Mouse (Mus musculus): Measurements from ENCODE around the gene A930004D18Rik. TPM values are rescaled to one million over a fixed set of nuclear protein-coding genes. Genes with fewer than 3 reads are reported as not detected.

A930004D18Rik gene
- polyA plus RNA-seq, 1 experiment = 1.7 TPM

DNA sequence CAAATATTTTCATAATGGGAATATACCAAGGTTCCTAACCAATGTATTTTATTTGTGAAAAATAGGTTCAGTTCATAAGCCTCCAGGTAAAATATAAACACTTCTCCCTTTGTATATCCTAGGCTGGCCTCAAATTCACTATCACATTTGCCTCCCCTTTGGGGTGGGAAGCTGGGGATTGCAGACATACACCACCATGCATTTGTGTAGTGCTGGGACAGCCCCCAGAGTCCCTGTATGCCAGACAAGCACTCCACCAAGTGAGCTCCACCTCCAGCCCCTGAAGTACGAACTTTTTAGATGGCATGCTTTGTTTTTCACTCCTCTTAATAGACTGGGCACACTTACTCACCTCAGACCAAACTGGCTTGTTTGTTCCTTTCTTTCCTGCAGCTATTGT lies 14.7 kb downstream of the A930004D18Rik start:
- WGBS = 66% methylated on average over 1 of the region's 1 CpGs

DNA sequence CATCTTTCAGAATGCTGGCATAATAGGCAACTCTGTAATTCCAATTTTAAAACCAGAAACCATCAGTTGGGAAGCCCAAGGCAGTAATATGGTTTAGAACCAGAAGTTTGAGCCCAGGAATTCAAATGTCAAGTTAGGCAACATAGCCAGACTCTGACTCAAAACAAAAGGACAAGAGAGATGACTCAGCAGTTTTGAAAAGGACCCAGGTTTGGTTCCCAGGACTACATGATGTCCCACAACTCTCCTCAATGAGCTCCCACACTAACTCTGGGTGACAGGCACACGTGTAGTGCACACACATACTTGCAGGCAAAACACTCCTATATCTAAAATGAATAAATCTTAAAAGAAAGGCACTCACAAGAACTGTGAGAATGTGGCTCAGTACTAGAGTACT lies 18.4 kb downstream of the A930004D18Rik start:
- 86% methylated on average over 1 of the region's 1 CpGs for WGBS
- Histone ChIP-seq H3K27ac (ENCODE audit: insufficient read depth, low read depth, low read length) (no peak overlapping the region), H3K4me3 (ENCODE audit: insufficient read depth, low read depth, low read length) (no peak overlapping the region), H3K4me1 (ENCODE audit: control insufficient read depth, insufficient read depth, low read length) (no peaks in the 10 kb centered on the region), H3K36me3 (ENCODE audit: control insufficient read depth, insufficient read depth, low read length) (no peaks in the 10 kb centered on the region), H3K27me3 (replicated peaks; ENCODE audit: control insufficient read depth, insufficient read depth, low read length) (no peaks in the 10 kb centered on the region)
- no peak for DNase-seq
- TF ChIP-seq CTCF (conservative IDR thresholded peaks at IDR 0.05; ENCODE audit: insufficient read depth, insufficient read length, low read depth, low read length) (no peak), POLR2A (IDR thresholded peaks at IDR 0.05; ENCODE audit: low read depth, low read length) (no peak)

More for the DNA sequence above, 14.7 kb downstream of the A930004D18Rik start:
- H3K27me3 ChIP-seq (replicated peaks; ENCODE audit: control insufficient read depth, insufficient read depth, low read length) = no peaks in the 10 kb centered on the region
- no peak for TF ChIP-seq CTCF (conservative IDR thresholded peaks at IDR 0.05; ENCODE audit: insufficient read depth, insufficient read length, low read depth, low read length)
- no peak for TF ChIP-seq POLR2A (IDR thresholded peaks at IDR 0.05; ENCODE audit: low read depth, low read length)
- H3K27ac ChIP-seq (ENCODE audit: insufficient read depth, low read depth, low read length) = no peak overlapping the region
- H3K4me1 ChIP-seq (ENCODE audit: control insufficient read depth, insufficient read depth, low read length) = no peaks in the 10 kb centered on the region
- DNase-seq = no peak
- no peak overlapping the region for H3K4me3 ChIP-seq (ENCODE audit: insufficient read depth, low read depth, low read length)
- H3K36me3 ChIP-seq (ENCODE audit: control insufficient read depth, insufficient read depth, low read length) = no peaks in the 10 kb centered on the region

DNA sequence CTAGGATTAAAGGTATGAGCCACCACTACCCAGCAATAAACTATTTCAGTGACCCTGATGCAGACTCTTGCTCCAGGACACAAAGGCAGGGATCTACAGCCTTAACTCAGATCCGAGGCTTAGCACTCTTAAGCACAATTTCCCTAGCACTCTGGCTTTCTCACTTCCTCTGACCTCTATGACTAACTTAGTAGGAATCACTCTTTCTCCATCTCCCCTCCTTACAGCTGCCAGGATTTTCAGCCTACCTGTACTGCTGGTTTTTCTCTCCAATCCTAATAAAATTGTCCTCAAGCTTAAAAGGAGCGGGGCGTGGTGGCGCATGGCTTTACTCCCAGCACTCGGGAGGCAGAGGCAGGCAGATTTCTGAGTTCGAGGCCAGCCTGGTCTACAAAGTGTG lies 20.2 kb downstream of the A930004D18Rik start:
- DNase-seq = no peak
- Histone ChIP-seq H3K4me3 (ENCODE audit: insufficient read depth, low read depth, low read length) (no peak overlapping the region), H3K4me1 (ENCODE audit: control insufficient read depth, insufficient read depth, low read length) (no peaks in the 10 kb centered on the region), H3K27me3 (replicated peaks; ENCODE audit: control insufficient read depth, insufficient read depth, low read length) (no peaks in the 10 kb centered on the region), H3K36me3 (ENCODE audit: control insufficient read depth, insufficient read depth, low read length) (no peaks in the 10 kb centered on the region), H3K27ac (ENCODE audit: insufficient read depth, low read depth, low read length) (no peak overlapping the region)
- TF ChIP-seq CTCF (conservative IDR thresholded peaks at IDR 0.05; ENCODE audit: insufficient read depth, insufficient read length, low read depth, low read length) (no peak), POLR2A (IDR thresholded peaks at IDR 0.05; ENCODE audit: low read depth, low read length) (no peak)
- WGBS = 99% methylated on average over 6 of the region's 6 CpGs

DNA sequence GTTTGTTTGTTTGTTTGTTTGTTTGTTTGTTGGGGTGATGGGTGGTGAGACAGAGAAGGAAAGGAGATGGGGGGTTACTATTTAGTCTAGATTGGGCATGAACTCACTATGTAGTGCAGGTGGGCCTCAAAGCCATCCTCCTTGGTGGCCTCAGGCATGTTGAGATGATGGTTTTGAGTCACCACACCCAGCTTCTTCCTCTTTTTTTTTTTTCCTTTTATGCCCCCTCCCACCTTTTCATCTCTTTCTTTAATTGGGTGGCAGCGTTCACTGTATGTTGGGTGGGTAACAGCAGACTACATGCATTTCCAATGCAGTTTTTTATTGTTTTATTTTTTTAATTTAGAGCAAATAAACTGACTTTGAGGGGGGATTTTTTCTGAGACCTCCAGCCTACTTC lies 20.9 kb downstream of the A930004D18Rik start:
- no peaks in the 10 kb centered on the region for H3K27me3 ChIP-seq (replicated peaks; ENCODE audit: control insufficient read depth, insufficient read depth, low read length)
- H3K4me3 ChIP-seq (ENCODE audit: insufficient read depth, low read depth, low read length) = no peak overlapping the region
- H3K27ac ChIP-seq (ENCODE audit: insufficient read depth, low read depth, low read length) = no peak overlapping the region
- no peaks in the 10 kb centered on the region for H3K4me1 ChIP-seq (ENCODE audit: control insufficient read depth, insufficient read depth, low read length)
- TF ChIP-seq CTCF (conservative IDR thresholded peaks at IDR 0.05; ENCODE audit: insufficient read depth, insufficient read length, low read depth, low read length) (no peak), POLR2A (IDR thresholded peaks at IDR 0.05; ENCODE audit: low read depth, low read length) (no peak)
- no peaks in the 10 kb centered on the region for H3K36me3 ChIP-seq (ENCODE audit: control insufficient read depth, insufficient read depth, low read length)
- no peak for DNase-seq
- 95% methylated on average over 1 of the region's 1 CpGs for WGBS

DNA sequence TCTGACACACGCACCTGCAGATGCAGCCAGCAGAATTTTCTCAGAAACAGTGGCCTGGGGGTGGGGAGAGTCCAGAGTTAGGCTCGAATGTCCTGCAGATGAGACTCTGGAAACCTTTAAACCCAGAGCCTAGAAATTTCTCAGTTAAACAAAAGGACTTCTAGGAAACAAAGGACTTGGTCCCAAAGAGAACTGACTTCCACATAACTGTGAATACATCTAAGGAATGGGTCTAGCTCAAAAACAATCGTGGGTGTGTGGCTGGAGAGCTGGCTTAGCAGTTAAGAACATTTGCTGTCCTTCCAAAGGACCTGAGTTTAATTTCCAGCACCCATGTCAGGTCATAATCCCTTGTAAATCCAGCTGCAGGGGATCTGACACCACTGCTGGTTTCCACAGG lies 22.0 kb downstream of the A930004D18Rik start:
- WGBS = 53% methylated on average over 3 of the region's 3 CpGs

DNA sequence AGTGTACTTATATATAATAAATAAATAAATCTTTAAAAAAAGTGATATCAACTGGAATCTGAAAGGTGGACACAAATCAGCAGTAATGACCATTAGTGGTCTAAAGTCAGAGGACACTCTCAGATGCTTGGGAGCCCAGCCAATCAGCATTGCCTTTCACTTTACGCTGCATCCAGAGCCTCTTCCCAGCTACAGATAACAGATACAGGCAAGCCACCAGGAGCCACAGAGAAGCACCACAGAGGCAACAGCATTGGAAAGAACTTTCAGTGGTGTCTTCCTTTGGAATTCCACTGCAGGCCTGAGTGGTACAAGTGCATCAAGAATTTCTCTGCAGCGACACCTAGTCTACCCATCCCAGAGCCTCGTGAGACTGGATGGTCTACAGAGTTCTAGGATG lies 24.7 kb downstream of the A930004D18Rik start:
- Histone ChIP-seq H3K36me3 (ENCODE audit: control insufficient read depth, insufficient read depth, low read length) (no peaks in the 10 kb centered on the region), H3K27ac (ENCODE audit: insufficient read depth, low read depth, low read length) (no peak overlapping the region), H3K4me3 (ENCODE audit: insufficient read depth, low read depth, low read length) (no peak overlapping the region), H3K4me1 (ENCODE audit: control insufficient read depth, insufficient read depth, low read length) (no peaks in the 10 kb centered on the region), H3K27me3 (replicated peaks; ENCODE audit: control insufficient read depth, insufficient read depth, low read length) (no peaks in the 10 kb centered on the region)
- TF ChIP-seq POLR2A (IDR thresholded peaks at IDR 0.05; ENCODE audit: low read depth, low read length) = no peak
- TF ChIP-seq CTCF (conservative IDR thresholded peaks at IDR 0.05; ENCODE audit: insufficient read depth, insufficient read length, low read depth, low read length) = no peak
- 92% methylated on average over 3 of the region's 3 CpGs for WGBS
- no peak for DNase-seq

More for the DNA sequence above, 22.0 kb downstream of the A930004D18Rik start:
- H3K4me1 ChIP-seq (ENCODE audit: control insufficient read depth, insufficient read depth, low read length) = no peaks in the 10 kb centered on the region
- H3K36me3 ChIP-seq (ENCODE audit: control insufficient read depth, insufficient read depth, low read length) = no peaks in the 10 kb centered on the region
- no peaks in the 10 kb centered on the region for H3K27me3 ChIP-seq (replicated peaks; ENCODE audit: control insufficient read depth, insufficient read depth, low read length)
- no peak for TF ChIP-seq POLR2A (IDR thresholded peaks at IDR 0.05; ENCODE audit: low read depth, low read length)
- TF ChIP-seq CTCF (conservative IDR thresholded peaks at IDR 0.05; ENCODE audit: insufficient read depth, insufficient read length, low read depth, low read length) = no peak
- no peak overlapping the region for H3K4me3 ChIP-seq (ENCODE audit: insufficient read depth, low read depth, low read length)
- DNase-seq = peak; percentile 14
- no peak overlapping the region for H3K27ac ChIP-seq (ENCODE audit: insufficient read depth, low read depth, low read length)

DNA sequence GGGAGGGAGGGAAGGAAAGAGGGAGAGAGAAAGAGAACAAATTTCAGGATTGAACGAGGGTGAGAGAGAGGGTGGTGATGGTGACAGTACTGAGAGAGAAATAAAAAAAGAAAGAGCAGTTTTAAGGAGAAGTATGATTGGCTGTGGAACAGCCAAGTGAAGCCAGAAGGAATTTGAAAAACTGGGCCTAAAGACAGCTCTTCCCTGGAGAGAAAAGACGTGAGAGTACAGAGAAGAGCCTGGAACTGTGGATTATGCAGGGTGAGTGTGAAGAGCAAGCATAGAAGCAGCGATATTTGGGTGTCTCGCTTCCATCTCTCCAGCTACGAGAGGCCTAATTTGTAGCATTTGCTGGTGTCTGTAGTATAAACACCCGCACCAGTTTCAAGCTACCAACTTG lies 26.3 kb downstream of the A930004D18Rik start:
- H3K27me3 ChIP-seq (replicated peaks; ENCODE audit: control insufficient read depth, insufficient read depth, low read length) = no peaks in the 10 kb centered on the region
- 90% methylated on average over 6 of the region's 6 CpGs for WGBS
- H3K4me1 ChIP-seq (ENCODE audit: control insufficient read depth, insufficient read depth, low read length) = no peaks in the 10 kb centered on the region
- TF ChIP-seq POLR2A (IDR thresholded peaks at IDR 0.05; ENCODE audit: low read depth, low read length) = no peak
- TF ChIP-seq CTCF (conservative IDR thresholded peaks at IDR 0.05; ENCODE audit: insufficient read depth, insufficient read length, low read depth, low read length) = no peak
- no peak for DNase-seq
- H3K36me3 ChIP-seq (ENCODE audit: control insufficient read depth, insufficient read depth, low read length) = no peaks in the 10 kb centered on the region
- no peak overlapping the region for H3K27ac ChIP-seq (ENCODE audit: insufficient read depth, low read depth, low read length)
- H3K4me3 ChIP-seq (ENCODE audit: insufficient read depth, low read depth, low read length) = no peak overlapping the region

DNA sequence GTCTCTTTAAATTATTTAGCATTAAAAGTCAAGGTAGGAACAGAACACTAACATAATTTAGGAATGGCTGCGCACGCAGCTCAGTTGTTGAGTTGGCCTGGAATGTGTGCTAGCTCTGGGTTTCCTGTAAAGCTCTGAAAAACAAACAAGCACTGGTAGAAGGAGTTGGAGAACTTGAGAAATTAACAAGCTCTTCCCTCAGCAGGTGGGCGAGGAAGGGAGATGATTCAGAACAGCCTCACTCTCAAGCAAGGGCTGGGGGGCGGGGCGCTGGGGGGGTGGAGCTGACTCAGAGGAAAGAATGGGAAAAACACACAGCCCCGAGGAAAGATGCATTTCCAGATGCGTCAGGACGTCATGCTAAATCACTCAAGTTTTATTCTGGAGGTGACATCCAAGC lies 32.4 kb downstream of the A930004D18Rik start:
- Histone ChIP-seq H3K36me3 (ENCODE audit: control insufficient read depth, insufficient read depth, low read length) (no peaks in the 10 kb centered on the region), H3K4me3 (ENCODE audit: insufficient read depth, low read depth, low read length) (no peak overlapping the region), H3K27me3 (replicated peaks; ENCODE audit: control insufficient read depth, insufficient read depth, low read length) (no peaks in the 10 kb centered on the region), H3K4me1 (ENCODE audit: control insufficient read depth, insufficient read depth, low read length) (no peaks in the 10 kb centered on the region), H3K27ac (ENCODE audit: insufficient read depth, low read depth, low read length) (no peak overlapping the region)
- WGBS = 32% methylated on average over 8 of the region's 8 CpGs
- no peak for TF ChIP-seq CTCF (conservative IDR thresholded peaks at IDR 0.05; ENCODE audit: insufficient read depth, insufficient read length, low read depth, low read length)
- DNase-seq = no peak

Data from kidney, adult 2 months (tissue).